Mouse (Mus musculus): ENCODE results near the gene Madcam1.
A peak's percentile ranks its signal among the peaks of the same experiment; 100 is the strongest.

The Madcam1 gene

DNA sequence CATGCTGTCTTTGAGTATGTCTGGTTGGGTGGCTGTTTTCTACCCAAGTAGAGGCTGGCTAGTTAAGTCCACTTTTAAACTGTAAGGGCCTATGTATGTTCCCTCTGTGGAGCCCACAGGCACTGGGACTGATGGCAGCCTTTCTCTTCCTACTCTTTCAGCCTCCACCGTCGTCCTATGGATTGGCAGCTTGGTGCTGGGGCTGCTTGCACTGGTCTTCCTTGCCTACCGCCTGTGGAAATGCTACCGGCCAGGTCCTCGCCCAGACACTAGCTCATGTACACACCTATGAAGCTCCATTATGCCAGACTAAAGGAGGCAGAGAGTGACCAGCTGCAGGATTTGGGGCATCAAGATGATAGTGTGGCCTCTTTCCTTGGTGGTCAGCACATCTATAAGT, 3.7 kb downstream of the Madcam1 start:
- no peak for DNase-seq (ENCODE audit: low spot score)

DNA sequence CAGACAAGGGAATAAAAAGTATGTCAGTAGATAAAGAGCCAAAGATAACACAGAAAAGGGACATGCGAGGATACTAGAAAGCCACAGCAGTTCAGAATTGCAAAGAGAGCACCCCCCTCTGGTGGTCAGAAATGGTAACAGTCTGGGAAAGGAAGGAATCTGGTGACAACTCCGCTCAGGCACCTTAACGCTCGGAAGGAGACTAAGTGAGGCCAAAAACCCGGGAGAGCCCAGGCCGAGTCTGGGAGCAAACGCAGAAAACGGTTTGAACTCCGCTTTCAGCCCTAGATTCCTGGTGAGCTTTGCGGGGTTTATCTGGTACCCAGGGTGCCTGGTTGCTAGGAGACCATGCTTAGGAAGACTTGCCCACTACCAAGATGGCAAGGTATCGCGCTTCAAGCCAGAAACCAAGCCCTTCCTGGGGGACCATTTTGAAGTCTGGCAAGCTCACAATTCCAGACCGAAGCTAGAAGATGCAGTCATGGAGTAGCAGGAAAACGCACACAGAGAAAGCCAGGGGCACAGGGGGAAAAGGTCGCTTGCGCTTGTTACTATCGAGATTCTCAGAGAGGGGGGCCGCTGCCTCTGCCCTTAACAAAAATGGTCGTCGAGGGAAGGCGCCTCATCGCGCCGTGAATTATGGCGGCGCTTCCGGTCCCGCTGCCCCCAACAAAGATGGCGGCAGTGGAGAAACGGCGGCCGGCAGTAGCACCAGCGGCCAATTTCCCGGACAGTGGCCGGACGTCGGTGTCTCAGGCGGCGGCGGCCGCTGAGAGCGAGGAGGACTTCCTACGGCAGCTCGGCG, 4.6 kb downstream of the Madcam1 start, which contains the start of gene Tpgs1:
Tpgs1 (plus strand) TSS at position 599 of the 805 bp plus-strand sequence.
- peak; percentile 89 for DNase-seq (ENCODE audit: low spot score)

- DNase-seq (ENCODE audit: low spot score): peak; percentile 56
Observed at GRCm38 (mm10) chr10:79669576-79670057, 5.3 kb downstream of the Madcam1 start.

DNA sequence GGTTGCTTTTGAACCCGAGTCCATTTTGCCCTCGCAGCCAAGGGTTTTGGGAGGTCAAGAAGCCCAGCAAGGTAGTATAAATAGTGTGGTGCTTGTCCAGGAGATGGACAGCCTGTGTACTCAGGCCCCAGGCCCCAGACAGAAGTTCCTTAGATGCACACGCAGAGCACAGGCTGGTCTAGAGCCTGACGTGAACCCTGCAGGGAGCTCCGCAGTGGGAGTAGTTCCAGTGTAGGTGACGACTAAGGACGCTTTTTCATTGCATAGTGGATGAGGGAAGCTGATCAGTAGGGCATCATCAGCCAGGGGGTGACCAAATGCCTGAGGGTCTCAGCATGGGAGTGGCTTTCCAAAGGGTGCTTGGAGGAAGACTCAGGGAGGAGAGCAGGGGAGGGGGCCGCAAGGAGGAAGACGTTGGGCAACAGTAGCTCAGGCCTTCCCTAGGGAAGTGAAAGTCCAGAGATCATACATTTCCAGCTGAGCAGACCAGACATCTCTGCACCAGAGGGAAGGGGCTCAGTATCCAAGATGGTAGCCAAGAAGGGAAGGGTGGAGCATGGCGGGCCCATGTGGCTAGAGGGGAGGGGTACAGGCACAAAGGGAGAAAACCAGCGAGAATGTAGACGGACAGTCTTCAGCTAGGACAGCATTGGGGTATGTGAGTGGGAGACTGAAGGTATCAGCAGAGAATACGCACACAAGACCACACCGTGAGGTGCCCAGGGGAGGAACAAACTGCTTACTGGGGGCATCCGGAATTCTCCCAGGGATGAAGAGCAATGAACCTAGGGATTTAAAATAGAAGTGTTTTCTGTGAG, 5.9 kb downstream of the Madcam1 start:
- DNase-seq (ENCODE audit: low spot score): no peak

DNA sequence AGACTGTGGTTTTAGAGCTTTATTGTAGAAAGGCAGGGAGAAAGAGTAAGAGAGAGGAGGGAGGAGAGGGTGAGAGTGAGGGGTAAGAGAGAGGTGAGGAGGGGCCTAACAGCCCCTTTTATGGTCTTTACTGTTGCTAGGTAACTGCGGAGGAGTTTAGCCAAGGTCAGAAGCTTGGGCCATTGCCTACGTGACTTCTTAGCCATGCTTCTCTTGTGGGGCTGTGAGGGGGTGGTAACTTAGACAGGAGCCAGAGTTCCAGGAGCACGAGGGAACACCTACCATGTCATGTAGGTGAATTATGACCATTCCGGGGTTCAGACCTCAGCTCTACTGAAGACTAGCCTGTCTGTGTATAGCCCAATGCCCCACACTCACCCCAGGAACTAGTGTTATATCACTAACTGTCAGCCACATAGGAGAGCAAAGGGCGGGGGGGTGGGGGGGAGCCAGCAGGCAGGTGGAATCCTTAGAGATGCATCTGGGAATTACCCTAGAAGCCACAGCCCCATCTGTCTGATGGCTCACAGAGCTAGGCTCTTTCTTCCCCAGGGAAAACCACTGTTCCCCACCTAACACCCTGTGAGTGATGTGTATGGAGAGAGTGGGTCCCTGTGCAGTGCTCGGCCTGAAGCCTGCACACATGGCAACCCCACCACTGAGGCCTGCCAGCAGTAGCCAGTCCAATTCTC, 7.2 kb downstream of the Madcam1 start:
- DNase-seq (ENCODE audit: low spot score): no peak

DNA sequence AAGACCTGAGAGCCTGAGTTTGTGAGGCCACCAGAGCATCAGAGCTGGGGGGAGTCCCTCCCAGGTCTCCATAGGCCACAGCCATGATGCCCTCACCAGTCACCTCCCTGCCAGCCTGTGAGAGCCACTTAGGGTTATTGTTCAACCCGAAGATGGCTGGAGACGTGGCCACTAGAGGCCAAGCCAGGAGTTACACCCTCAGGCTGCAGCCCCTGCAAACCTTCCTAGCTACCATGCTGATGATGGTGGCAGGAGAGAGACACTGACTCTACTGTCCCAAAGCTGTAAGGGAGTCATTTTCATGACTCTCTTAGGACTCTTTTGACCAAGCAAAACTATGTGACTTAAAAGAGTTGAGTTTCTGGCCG, 7.7 kb downstream of the Madcam1 start:
- DNase-seq (ENCODE audit: low spot score): no peak

DNA sequence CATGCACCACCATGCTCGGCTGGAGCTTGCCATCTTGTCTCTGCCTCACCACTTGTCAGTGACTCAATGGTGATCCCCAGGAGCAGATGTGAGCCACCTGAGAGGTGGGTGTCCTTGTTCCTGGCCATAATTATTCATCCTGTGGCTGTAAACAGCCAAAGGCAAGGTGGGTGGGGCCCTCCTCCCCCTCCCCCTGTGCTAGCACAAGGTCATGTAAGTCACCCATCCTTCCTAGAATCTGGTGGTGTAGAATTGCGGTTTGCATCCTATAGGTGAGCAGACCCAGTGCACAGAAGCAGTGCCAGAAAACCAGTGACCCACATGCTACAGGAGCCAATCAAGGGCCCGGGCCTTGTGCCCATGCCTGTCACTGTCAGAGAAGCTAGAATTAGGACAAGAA, 8.7 kb downstream of the Madcam1 start:
- DNase-seq (ENCODE audit: low spot score): no peak

- DNase-seq (ENCODE audit: low spot score): no peak
Observed at GRCm38 (mm10) chr10:79675346-79676035, 11.1 kb downstream of the Madcam1 start.

DNA sequence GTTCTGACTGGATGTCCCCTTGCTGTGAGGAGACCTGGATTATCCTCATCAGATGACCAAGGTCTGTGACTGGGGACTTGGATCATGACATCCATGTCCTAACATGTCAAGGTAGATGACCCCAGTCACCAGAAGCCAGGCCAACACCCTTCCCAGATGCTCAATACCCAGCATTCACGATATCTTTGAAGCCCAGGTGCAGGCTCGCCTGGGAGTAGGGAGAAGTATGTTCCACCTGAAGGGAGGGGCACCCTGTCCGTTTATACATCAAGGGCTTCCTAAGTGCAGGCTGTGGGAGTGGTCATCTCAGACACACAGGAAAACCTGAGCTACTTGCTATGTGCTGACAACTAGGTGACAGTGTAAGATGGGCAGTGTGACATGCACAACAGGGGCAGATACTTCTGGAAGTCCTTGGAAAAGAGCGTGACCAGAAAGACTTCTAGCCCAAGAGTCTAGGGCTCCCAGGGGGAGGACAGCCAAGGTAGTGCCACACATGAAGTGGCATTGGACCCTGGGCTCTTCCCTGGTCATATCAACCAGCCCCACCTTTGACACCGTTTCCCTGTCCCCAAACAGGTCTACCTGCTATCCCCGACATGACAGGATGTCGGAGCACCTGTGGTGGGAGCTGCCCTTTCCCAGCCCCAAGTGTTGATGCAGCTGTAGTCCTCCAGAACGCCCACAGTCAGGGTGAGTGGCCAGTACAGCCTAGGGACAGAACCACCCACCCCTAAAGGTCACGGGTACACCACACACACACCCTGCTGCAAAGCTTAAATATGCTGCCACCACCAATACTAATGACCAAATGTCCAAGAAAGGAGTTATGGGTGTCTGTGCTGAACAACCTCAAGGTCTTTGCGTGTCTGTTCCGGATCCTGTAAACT, 16.5 kb downstream of the Madcam1 start:
- no peak for DNase-seq (ENCODE audit: low spot score)

DNA sequence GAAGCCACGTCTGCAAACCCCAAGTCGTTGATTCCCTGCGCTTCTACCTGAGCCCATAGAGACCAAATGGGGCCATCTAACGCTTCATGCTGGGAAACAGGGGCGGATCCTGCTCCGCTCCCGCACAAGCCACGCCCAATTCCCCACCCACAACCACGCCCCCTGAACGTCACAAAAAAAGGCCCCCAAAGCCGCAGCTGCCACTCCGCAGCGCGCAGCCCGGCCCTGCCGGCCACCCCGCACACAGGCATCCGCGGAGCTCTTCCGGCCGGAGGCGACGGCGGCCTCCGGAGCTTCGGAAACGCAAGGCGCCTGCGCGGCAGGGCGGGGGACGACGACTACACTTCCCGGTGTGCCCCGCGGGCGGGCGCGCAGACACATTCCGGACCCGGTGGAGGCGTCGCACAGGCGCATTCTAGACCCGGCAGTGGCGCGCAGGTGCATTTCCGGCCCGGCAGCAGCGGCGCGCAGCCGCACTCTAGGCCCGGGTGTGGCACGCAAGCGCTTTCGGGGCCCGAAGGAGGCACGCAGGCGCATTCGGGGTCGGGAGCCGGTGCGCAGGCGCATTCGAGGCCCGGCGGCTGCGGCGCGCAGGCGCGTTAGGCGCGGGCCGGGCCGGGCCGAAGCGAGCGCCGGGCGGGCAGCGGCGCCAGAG, 17.4 kb downstream of the Madcam1 start, which contains the start of gene Cdc34:
Cdc34 (plus strand) TSS at position 605 of the 655 bp plus-strand sequence.
- peak; percentile 100 for DNase-seq (ENCODE audit: low spot score)

DNA sequence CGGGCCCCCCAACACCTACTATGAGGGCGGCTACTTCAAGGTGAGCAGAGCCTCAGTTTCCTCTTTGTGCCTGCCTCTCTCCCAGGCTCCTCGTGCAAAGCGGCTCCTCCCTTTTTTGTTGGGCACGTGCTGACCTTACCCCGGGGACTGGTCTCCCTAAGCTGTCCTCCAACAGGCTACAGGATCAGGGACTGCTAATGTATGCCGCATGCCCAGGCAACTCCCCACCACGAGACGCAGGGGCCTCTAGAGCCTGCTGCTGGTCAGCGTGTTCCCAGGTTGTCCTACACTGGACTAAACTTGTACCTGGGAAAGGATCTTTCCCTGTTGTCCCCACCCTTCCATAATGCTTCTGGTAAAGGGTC, 18.2 kb downstream of the Madcam1 start:
- no peak for DNase-seq (ENCODE audit: low spot score)

DNA sequence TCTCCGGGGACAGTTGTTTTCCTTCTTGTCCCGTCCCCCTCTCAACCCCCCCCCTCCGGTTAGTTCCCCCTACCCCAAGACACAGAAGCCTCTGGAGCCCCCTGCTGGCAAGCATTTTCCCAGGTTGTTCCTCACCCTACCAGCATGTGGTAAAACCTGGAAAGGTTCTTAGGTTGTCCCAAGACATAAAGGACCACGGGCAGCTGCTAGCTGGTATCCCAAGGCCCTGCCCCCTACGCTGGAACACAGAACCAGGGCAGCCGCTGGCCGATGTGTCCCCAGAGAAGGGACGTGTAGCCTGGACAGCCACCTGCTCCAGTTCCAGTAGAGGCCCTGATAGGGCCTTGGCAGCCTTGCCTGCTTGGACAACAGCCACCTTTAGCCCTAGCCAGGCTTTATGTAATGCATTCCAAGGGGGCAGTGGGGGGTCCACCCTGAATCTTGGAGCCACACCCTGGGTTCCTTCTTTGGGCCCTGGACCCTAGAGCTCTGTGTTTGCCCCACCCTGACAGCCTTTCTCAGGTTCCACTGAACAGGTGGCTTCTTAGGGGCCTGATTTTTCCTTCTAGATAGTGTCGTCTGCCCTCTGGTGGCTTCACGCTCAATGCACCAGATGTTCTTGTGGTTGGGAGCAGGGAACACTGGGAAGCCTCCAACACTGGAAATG, 18.7 kb downstream of the Madcam1 start:
- peak; percentile 31 for DNase-seq (ENCODE audit: low spot score)

- no peak for DNase-seq (ENCODE audit: low spot score)
Observed at GRCm38 (mm10) chr10:79683726-79684640, 19.6 kb downstream of the Madcam1 start.

DNA sequence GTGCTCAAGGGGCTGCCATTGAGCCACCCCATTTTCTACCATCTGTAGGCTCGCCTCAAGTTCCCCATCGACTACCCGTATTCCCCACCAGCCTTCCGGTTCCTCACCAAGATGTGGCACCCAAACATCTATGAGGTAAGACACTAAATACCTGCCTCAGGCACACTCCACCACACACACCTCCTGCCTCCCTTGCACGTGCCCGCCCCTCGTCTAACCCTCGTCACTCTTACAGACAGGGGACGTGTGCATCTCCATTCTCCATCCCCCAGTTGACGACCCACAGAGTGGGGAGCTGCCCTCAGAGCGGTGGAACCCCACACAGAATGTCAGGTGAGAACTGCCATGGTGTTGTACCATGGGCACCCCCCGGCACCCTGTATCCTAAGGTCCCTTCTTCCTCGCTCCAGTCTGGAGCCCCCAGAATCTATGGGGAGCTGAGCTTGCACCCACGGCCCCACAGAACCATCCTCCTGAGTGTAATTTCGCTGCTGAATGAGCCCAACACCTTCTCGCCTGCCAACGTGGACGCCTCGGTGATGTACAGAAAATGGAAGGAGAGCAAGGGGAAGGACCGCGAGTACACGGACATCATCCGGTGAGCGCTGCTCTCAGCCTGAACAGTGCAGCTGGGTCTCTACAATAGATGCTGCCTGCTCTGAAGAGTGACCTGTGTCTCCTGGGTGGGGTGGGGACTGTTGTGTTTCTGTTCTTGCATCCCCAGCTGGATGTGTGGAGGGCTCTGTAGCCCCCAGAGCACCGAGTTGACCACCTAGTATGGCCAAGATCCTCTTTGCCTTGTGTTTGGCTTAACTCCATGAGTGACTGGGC, 20.6 kb downstream of the Madcam1 start:
- no peak for DNase-seq (ENCODE audit: low spot score)

DNA sequence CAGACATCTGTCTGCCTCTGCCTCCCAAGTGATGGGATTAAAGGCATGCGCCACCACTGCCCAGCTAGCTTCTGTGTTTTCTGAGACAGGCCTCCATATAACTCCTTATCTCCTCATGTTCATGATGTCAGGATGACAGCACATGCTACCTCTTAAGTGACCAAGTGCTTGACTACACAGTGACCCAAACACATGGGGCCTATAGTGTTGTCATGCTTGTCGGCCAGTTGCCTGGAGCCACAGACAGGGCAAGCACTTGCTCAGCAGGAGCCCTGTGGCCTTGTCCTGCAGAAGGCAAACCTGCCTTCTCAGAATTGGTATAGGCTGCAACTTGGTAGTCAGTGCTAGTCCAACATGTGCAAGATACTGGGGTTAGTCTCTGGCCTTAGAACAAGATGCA, 21.9 kb downstream of the Madcam1 start:
- no peak for DNase-seq (ENCODE audit: low spot score)

GRCm38 (mm10) chr10:79686691-79687090, 22.3 kb downstream of the Madcam1 start:
- no peak for DNase-seq (ENCODE audit: low spot score)

- DNase-seq (ENCODE audit: low spot score): no peak
Observed at GRCm38 (mm10) chr10:79687513-79687912, 23.2 kb downstream of the Madcam1 start.

DNA sequence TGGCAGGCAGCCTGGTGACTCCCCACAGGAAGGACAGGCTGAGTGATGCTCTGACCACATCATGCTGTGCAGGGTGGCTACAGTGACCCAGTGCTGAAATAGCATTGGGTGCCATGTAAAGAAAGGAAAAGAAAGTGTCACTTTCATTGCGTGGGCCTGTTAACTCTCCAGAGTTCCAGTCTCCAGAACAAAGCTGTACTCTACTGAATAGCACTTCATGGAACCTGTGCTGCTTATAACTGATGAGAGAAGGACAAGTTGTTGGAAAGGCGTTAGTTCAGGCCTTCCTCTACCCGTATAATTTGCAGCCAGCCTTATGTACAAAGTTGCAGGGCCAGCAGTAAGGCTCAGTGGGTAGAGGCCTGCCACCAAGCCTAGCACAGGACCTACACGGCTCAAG, 24.4 kb downstream of the Madcam1 start, which contains the start of gene Gzmm:
Gzmm (plus strand) TSS at position 301 of the 400 bp plus-strand sequence.
- DNase-seq (ENCODE audit: low spot score): no peak

Measured in T-cell, adult 2 months (primary cell).